Mouse (Mus musculus): ENCODE measurements around the gene Wwox. TPM values are rescaled to one million over a fixed set of nuclear protein-coding genes. Genes with fewer than 3 reads are reported as not detected.

Gene Wwox
- total and polyA plus RNA-seq, 3 experiments = 7.8 to 11.5 (median 9.1) TPM

DNA sequence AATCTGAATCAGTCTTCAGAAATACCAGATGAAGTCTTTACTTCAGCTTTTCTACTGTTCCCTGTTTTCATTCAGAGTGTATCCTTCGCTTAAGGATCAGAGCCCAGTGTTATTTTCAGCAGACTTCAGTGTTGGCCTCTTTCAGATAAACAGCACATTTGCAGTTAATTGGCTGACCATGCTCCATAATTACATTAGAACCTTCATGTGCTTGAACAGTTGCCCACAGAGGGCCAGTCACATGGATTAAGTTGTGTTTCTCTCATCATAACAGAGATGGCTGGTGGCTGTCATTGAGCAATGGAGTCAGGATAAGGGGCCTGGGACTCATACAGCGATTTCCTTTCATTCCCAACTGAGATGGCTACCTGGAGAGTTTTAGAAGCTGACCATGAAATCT, 166.2 kb downstream of the Wwox start:
- Histone ChIP-seq H3K4me2 (ENCODE audit: insufficient read depth, low read depth, poor library complexity, severe bottlenecking) (no peak overlapping the region), H3K27me3 (replicated peaks) (no peaks in the 10 kb centered on the region), H3K27ac (ENCODE audit: insufficient read depth, low read depth) (no peak overlapping the region), H3K9me3 (replicated peaks; ENCODE audit: low read length) (no peaks in the 10 kb centered on the region), H3K4me3 (replicated peaks in 1 of 3; ENCODE audit: low read depth in 2 of 3, low read length in 2 of 3, poor library complexity in 1 of 3) (no peak overlapping the region), H3K4me1 (ENCODE audit: control insufficient read depth in 1 of 2, insufficient read depth in 2 of 2) (0 out of 4 replicates have a peak, but pooled peaks cover 0 to 5% of the 10 kb centered on the region in 2 experiments), H3K9ac (ENCODE audit: insufficient read depth, low read depth) (no peak overlapping the region), H3K79me2 (replicated peaks; ENCODE audit: control insufficient read depth, extremely low read depth, insufficient read depth, poor library complexity, severe bottlenecking) (no peaks in the 10 kb centered on the region), H3K36me3 (replicated peaks in 1 of 2; ENCODE audit: control insufficient read depth in 1 of 2, insufficient read depth in 1 of 2, low read length in 1 of 2) (no peaks in the 10 kb centered on the region)
- no peak for DNase-seq (ENCODE audit: extremely low read depth)
- in situ Hi-C loops (cut with MboI; ENCODE audit: low pct_ligation_motif_present, low pct_unique_long_range_greater_than_20kb, low sequenced_read_pairs) (no loop called here), dilution Hi-C loops (cut with MboI; ENCODE audit: extremely low pct_ligation_motif_present, extremely low pct_unique_long_range_greater_than_20kb, low sequenced_read_pairs) (no loop called here)
- TF ChIP-seq TBP (conservative IDR thresholded peaks at IDR 0.05; ENCODE audit: low read depth, low read length) (no peak), NRF1 (IDR thresholded peaks at IDR 0.05; ENCODE audit: low read depth, low read length) (no peak), IRF4 (IDR thresholded peaks at IDR 0.05; ENCODE audit: low read depth, low read length) (no peak), SIN3A (IDR thresholded peaks at IDR 0.05; ENCODE audit: low read length) (no peak), RAD21 (IDR thresholded peaks at IDR 0.05; ENCODE audit: low read depth, low read length) (no peak), ZC3H11A (IDR thresholded peaks at IDR 0.05; ENCODE audit: low read depth, low read length) (no peak), ZNF384 (IDR thresholded peaks at IDR 0.05; ENCODE audit: low read depth, low read length) (no peak), MAX (IDR thresholded peaks at IDR 0.05; ENCODE audit: low read length) (no peak), HCFC1 (IDR thresholded peaks at IDR 0.05; ENCODE audit: low read depth, low read length) (no peak), ZMIZ1 (IDR thresholded peaks at IDR 0.05; ENCODE audit: low read depth, low read length) (no peak), MYC (IDR thresholded peaks at IDR 0.05; ENCODE audit: low read depth, low read length) (no peak), KAT2A (IDR thresholded peaks at IDR 0.05; ENCODE audit: insufficient replicate concordance, low read length) (no peak), POLR2A (IDR thresholded peaks at IDR 0.05; ENCODE audit: low read depth, low read length) (no peak), ELF1 (IDR thresholded peaks at IDR 0.05; ENCODE audit: low read depth, low read length) (no peak), CHD1 (IDR thresholded peaks at IDR 0.05; ENCODE audit: low read depth, low read length) (no peak), JUN (IDR thresholded peaks at IDR 0.05; ENCODE audit: insufficient read depth, low read depth, low read length) (no peak), USF1 (IDR thresholded peaks at IDR 0.05; ENCODE audit: low read depth, low read length) (no peak), MXI1 (IDR thresholded peaks at IDR 0.05; ENCODE audit: low read depth, low read length) (no peak), MAFK (IDR thresholded peaks at IDR 0.05; ENCODE audit: insufficient replicate concordance, low read length) (no peak), GABPA (IDR thresholded peaks at IDR 0.05; ENCODE audit: insufficient replicate concordance, low read depth, low read length) (no peak)

GRCm38 (mm10) chr8:114609330-114609729, 169.9 kb downstream of the Wwox start:
- dilution Hi-C loops (cut with MboI; ENCODE audit: extremely low pct_ligation_motif_present, extremely low pct_unique_long_range_greater_than_20kb, low sequenced_read_pairs) (no loop called here), in situ Hi-C loops (cut with MboI; ENCODE audit: low pct_ligation_motif_present, low pct_unique_long_range_greater_than_20kb, low sequenced_read_pairs) (no loop called here)
- H3K27ac ChIP-seq (ENCODE audit: insufficient read depth, low read depth) = no peak overlapping the region

More at GRCm38 (mm10) chr8:114609330-114609729, 169.9 kb downstream of the Wwox start:
- no peaks in the 10 kb centered on the region for H3K79me2 ChIP-seq (replicated peaks; ENCODE audit: control insufficient read depth, extremely low read depth, insufficient read depth, poor library complexity, severe bottlenecking)
- no peak overlapping the region for H3K4me2 ChIP-seq (ENCODE audit: insufficient read depth, low read depth, poor library complexity, severe bottlenecking)
- no peak for DNase-seq (ENCODE audit: extremely low read depth)
- no peaks in the 10 kb centered on the region for H3K4me1 ChIP-seq (ENCODE audit: control insufficient read depth in 1 of 2, insufficient read depth in 2 of 2)
- no peak overlapping the region for H3K4me3 ChIP-seq (replicated peaks in 1 of 3; ENCODE audit: low read depth in 2 of 3, low read length in 2 of 3, poor library complexity in 1 of 3)
- H3K9me3 ChIP-seq (replicated peaks; ENCODE audit: low read length) = no peaks in the 10 kb centered on the region
- no peaks in the 10 kb centered on the region for H3K36me3 ChIP-seq (replicated peaks in 1 of 2; ENCODE audit: control insufficient read depth in 1 of 2, insufficient read depth in 1 of 2, low read length in 1 of 2)
- no peak overlapping the region for H3K9ac ChIP-seq (ENCODE audit: insufficient read depth, low read depth)
- no peaks in the 10 kb centered on the region for H3K27me3 ChIP-seq (replicated peaks)
- TF ChIP-seq POLR2A (IDR thresholded peaks at IDR 0.05; ENCODE audit: low read depth, low read length) (no peak), EP300 (IDR thresholded peaks at IDR 0.05; ENCODE audit: low read length) (no peak), MAFK (IDR thresholded peaks at IDR 0.05; ENCODE audit: insufficient replicate concordance, low read length) (no peak), TCF12 (IDR thresholded peaks at IDR 0.05; ENCODE audit: low read depth, low read length) (no peak), NRF1 (IDR thresholded peaks at IDR 0.05; ENCODE audit: low read depth, low read length) (no peak), JUN (IDR thresholded peaks at IDR 0.05; ENCODE audit: insufficient read depth, low read depth, low read length) (no peak), MEF2A (IDR thresholded peaks at IDR 0.05; ENCODE audit: borderline replicate concordance, low read depth, low read length) (no peak), KAT2A (IDR thresholded peaks at IDR 0.05; ENCODE audit: insufficient replicate concordance, low read length) (no peak), SIN3A (IDR thresholded peaks at IDR 0.05; ENCODE audit: low read length) (no peak), NELFE (IDR thresholded peaks at IDR 0.05; ENCODE audit: low read depth, low read length) (no peak), JUND (conservative IDR thresholded peaks at IDR 0.05; ENCODE audit: low read depth, low read length) (no peak), ETS1 (conservative IDR thresholded peaks at IDR 0.05; ENCODE audit: low read depth, low read length) (no peak)
